Mouse (Mus musculus): ENCODE data around the gene Hist2h2aa1. TPM values are rescaled to one million over a fixed set of nuclear protein-coding genes. Genes with fewer than 3 reads are reported as not detected.
"Not testable (repeated sequence)": the region's sequence is repeated elsewhere in the genome, so short reads cannot be mapped to it uniquely, and the experiment has no call there.

The Hist2h2aa1 gene
- polyA plus RNA-seq, 1 experiment from 2014 or later: 9.5 TPM

GRCm38 (mm10) chr3:96236834-96237334 is 8.4 kb upstream of the Hist2h2aa1 start:
- no peaks in the 10 kb centered on the region for H3K27me3 ChIP-seq (ENCODE audit: insufficient read depth, poor library complexity, severe bottlenecking)
- peaks cover 15% of the 10 kb centered on the region; the same call in 1 of the 2 replicates for H3K4me1 ChIP-seq
- whole genome bisulfite sequencing: 77% methylated on average over 4 of the region's 4 CpGs
- no peaks in the 10 kb centered on the region for H3K36me3 ChIP-seq
- peak overlapping the region; percentile 64 for H3K4me3 ChIP-seq
- H3K9me3 ChIP-seq: no peaks in the 10 kb centered on the region
- peak overlapping the region; percentile 84; the same call in 1 of the 2 replicates for H3K27ac ChIP-seq
- peak; percentile 77 for DNase-seq (ENCODE audit: low spot score)

GRCm38 (mm10) chr3:96237335-96237903 is 7.9 kb upstream of the Hist2h2aa1 start:
- peaks cover 15% of the 10 kb centered on the region; the same call in 1 of the 2 replicates for H3K4me1 ChIP-seq
- H3K27ac ChIP-seq: peak overlapping the region; percentile 84
- DNase-seq (ENCODE audit: low spot score): no peak
- peak overlapping the region; percentile 64 for H3K4me3 ChIP-seq
- 28% methylated on average over 7 of the region's 7 CpGs for WGBS
- H3K27me3 ChIP-seq (ENCODE audit: insufficient read depth, poor library complexity, severe bottlenecking): no peaks in the 10 kb centered on the region
- no peaks in the 10 kb centered on the region for H3K9me3 ChIP-seq
- no peaks in the 10 kb centered on the region for H3K36me3 ChIP-seq

GRCm38 (mm10) chr3:96237904-96238511 is 7.3 kb upstream of the Hist2h2aa1 start:
- peak overlapping the region; percentile 64 for H3K4me3 ChIP-seq

GRCm38 (mm10) chr3:96238954-96239793 is 6.1 kb upstream of the Hist2h2aa1 start, which contains the start of gene Hist2h3c2:
Gene Hist2h3c2, minus strand, starts transcription at chr3:96239127.
- peaks cover 21% of the 10 kb centered on the region for H3K4me1 ChIP-seq
- WGBS: under 1% methylated on average over 11 of the region's 68 CpGs
- H3K9me3 ChIP-seq; DNase-seq (ENCODE audit: low spot score); H3K27me3 ChIP-seq (ENCODE audit: insufficient read depth, poor library complexity, severe bottlenecking); H3K36me3 ChIP-seq: not testable (repeated sequence)
- H3K27ac ChIP-seq: peak within 1 kb of the TSS; percentile 84
- H3K4me3 ChIP-seq: peak within 1 kb of the TSS; percentile 64

More at GRCm38 (mm10) chr3:96237904-96238511, 7.3 kb upstream of the Hist2h2aa1 start:
- DNase-seq (ENCODE audit: low spot score): no peak
- Histone ChIP-seq H3K36me3 (no peaks in the 10 kb centered on the region), H3K27ac (peak overlapping the region; percentile 84), H3K9me3 (no peaks in the 10 kb centered on the region), H3K27me3 (ENCODE audit: insufficient read depth, poor library complexity, severe bottlenecking) (no peaks in the 10 kb centered on the region), H3K4me1 (peaks cover 15% of the 10 kb centered on the region; the same call in 1 of the 2 replicates)
- WGBS: 2% methylated on average over 12 of the region's 12 CpGs

- Histone ChIP-seq H3K4me3 (peak within 1 kb of the TSS; percentile 41), H3K4me1 (peaks cover 27% of the 10 kb centered on the region), H3K27ac (peak within 1 kb of the TSS; percentile 82)
- H3K36me3 ChIP-seq; H3K27me3 ChIP-seq (ENCODE audit: insufficient read depth, poor library complexity, severe bottlenecking); H3K9me3 ChIP-seq: not testable (repeated sequence)
- DNase-seq (ENCODE audit: low spot score): peak; percentile 88
- 4% methylated on average over 31 of the region's 85 CpGs for WGBS
These were observed 5.1 kb upstream of the Hist2h2aa1 start, which contains the start of gene Hist2h2aa2 for GRCm38 (mm10) chr3:96239949-96240798. Gene Hist2h2aa2, minus strand, starts transcription at chr3:96240276.

- Histone ChIP-seq H3K27me3 (ENCODE audit: insufficient read depth, poor library complexity, severe bottlenecking) (no peaks in the 10 kb centered on the region), H3K4me3 (peak overlapping the region; percentile 31), H3K36me3 (no peaks in the 10 kb centered on the region), H3K27ac (peak overlapping the region; percentile 82), H3K4me1 (peaks cover 27% of the 10 kb centered on the region), H3K9me3 (no peaks in the 10 kb centered on the region)
- DNase-seq (ENCODE audit: low spot score): no peak
- WGBS: 83% methylated on average over 9 of the region's 9 CpGs
These were observed 4.5 kb upstream of the Hist2h2aa1 start for GRCm38 (mm10) chr3:96240799-96241197.

- Histone ChIP-seq H3K4me1 (peaks cover 35% of the 10 kb centered on the region), H3K27ac (peak overlapping the region; percentile 95), H3K4me3 (peak overlapping the region; percentile 59), H3K36me3 (no peaks in the 10 kb centered on the region), H3K9me3 (no peaks in the 10 kb centered on the region), H3K27me3 (ENCODE audit: insufficient read depth, poor library complexity, severe bottlenecking) (no peaks in the 10 kb centered on the region)
- WGBS: 73% methylated on average over 7 of the region's 7 CpGs
- no peak for DNase-seq (ENCODE audit: low spot score)
These were observed 1.2 kb upstream of the Hist2h2aa1 start for GRCm38 (mm10) chr3:96243921-96244572.

- H3K9me3 ChIP-seq; DNase-seq (ENCODE audit: low spot score); H3K27me3 ChIP-seq (ENCODE audit: insufficient read depth, poor library complexity, severe bottlenecking); H3K36me3 ChIP-seq: not testable (repeated sequence)
- peak overlapping the region; percentile 35; the same call in 1 of the 2 replicates for H3K4me3 ChIP-seq
- under 1% methylated on average over 10 of the region's 21 CpGs for WGBS
- H3K27ac ChIP-seq: peak overlapping the region; percentile 72; the same call in 1 of the 2 replicates
- peaks cover 39% of the 10 kb centered on the region for H3K4me1 ChIP-seq
These were observed 721 bp downstream of the Hist2h2aa1 start for GRCm38 (mm10) chr3:96246018-96246417.

- peak within 1 kb of the TSS; percentile 87 for H3K27ac ChIP-seq
- not testable (repeated sequence) for H3K9me3 ChIP-seq; H3K27me3 ChIP-seq (ENCODE audit: insufficient read depth, poor library complexity, severe bottlenecking); DNase-seq (ENCODE audit: low spot score); H3K36me3 ChIP-seq
- WGBS: 0% methylated on average over 10 of the region's 47 CpGs
- H3K4me1 ChIP-seq: peaks cover 39% of the 10 kb centered on the region
- peak within 1 kb of the TSS; percentile 59 for H3K4me3 ChIP-seq
These were observed 1.1 kb downstream of the Hist2h2aa1 start, which contains the start of gene Hist2h3c1 for GRCm38 (mm10) chr3:96246427-96246856. Gene Hist2h3c1, plus strand, starts transcription at chr3:96246685.

GRCm38 (mm10) chr3:96247356-96248140 is 2.3 kb downstream of the Hist2h2aa1 start:
- 5% methylated on average over 11 of the region's 11 CpGs for WGBS
- peaks cover 39% of the 10 kb centered on the region for H3K4me1 ChIP-seq
- DNase-seq (ENCODE audit: low spot score): no peak
- H3K4me3 ChIP-seq: peak overlapping the region; percentile 59
- peak overlapping the region; percentile 87 for H3K27ac ChIP-seq
- H3K9me3 ChIP-seq: no peaks in the 10 kb centered on the region
- no peaks in the 10 kb centered on the region for H3K27me3 ChIP-seq (ENCODE audit: insufficient read depth, poor library complexity, severe bottlenecking)
- H3K36me3 ChIP-seq: no peaks in the 10 kb centered on the region

All from heart, embryonic 10.5 days (tissue).